Mouse (Mus musculus): ENCODE results near the gene Trappc3. TPM values are rescaled to one million over a fixed set of nuclear protein-coding genes. Genes with fewer than 3 reads are reported as not detected.

Trappc3 gene
- polyA plus RNA-seq, 1 experiment from 2014 or later: 101 TPM

DNA sequence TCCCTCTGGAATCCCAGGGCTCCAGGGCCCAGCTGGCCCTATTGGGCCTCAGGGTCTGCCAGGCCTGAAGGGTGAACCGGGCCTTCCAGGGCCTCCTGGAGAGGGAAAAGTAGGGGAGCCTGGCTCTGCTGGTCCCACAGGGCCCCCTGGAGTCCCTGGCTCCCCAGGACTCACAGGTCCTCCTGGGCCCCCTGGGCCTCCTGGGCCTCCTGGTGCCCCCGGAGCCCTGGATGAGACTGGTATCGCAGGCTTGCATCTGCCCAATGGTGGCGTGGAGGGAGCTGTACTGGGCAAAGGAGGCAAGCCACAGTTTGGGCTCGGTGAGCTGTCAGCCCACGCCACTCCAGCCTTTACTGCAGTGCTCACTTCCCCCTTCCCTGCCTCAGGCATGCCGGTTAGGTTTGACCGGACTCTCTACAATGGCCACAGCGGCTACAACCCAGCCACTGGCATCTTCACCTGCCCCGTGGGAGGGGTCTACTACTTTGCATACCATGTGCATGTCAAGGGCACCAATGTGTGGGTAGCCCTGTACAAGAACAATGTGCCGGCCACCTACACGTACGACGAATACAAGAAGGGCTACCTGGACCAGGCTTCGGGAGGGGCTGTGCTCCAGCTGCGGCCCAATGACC, 49.6 kb downstream of the Trappc3 start:
- H3K4me3 ChIP-seq: no peak overlapping the region
- peaks cover 25% of the 10 kb centered on the region for H3K36me3 ChIP-seq
- WGBS: 89% methylated on average over 16 of the region's 16 CpGs
- no peak overlapping the region for H3K27ac ChIP-seq
- peaks cover 35% of the 10 kb centered on the region for H3K4me1 ChIP-seq (replicated peaks)
- no peaks in the 10 kb centered on the region for H3K9me3 ChIP-seq
- no peak for DNase-seq (ENCODE audit: low spot score)
- H3K27me3 ChIP-seq (ENCODE audit: insufficient read depth, poor library complexity, severe bottlenecking): peaks cover 12% of the 10 kb centered on the region

DNA sequence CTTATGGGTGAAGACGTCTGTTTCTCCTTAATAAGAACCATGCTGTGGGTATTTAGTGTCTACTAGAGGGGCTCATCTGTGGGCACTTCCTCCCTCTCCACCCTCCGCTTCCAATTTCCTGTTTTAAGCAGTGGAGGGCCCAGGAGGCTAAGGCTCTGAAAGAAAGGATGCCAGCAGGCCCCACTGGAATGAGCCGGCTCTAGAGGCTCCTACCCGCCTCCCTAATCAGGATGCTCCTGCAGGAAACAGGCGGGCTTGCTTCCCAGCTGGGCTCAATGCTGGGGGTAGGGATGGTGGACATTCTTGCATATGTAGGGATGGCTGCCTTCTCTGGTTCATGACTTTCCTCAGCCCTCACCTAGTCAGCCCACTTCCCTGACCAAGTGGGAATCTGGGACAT, 51.1 kb downstream of the Trappc3 start:
- Histone ChIP-seq H3K27ac (peak overlapping the region; percentile 41), H3K9me3 (no peaks in the 10 kb centered on the region), H3K4me3 (no peak overlapping the region), H3K4me1 (replicated peaks) (peaks cover 35% of the 10 kb centered on the region), H3K36me3 (peaks cover 40% of the 10 kb centered on the region), H3K27me3 (ENCODE audit: insufficient read depth, poor library complexity, severe bottlenecking) (peaks cover 12% of the 10 kb centered on the region)
- WGBS: 41% methylated on average over 5 of the region's 5 CpGs
- DNase-seq (ENCODE audit: low spot score): peak; percentile 19

DNA sequence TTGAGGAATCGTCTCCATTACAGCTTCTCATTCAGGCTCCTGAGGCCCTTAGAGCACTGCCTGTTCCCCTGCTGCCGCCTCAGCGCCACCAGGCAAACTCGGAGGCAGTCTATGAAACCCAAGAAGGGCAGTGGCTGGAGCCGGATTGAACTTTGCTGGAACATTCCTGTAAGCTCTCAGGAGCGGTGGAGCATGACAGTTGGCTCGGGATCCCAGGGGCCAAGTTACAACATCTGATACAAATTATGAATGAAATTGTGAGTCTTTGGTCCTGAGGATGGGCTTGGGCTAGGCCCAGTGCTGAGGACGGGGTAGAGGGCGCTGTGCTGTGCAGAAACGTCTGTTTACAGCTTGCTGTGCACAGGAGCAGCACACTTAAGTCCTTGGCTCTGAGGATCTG, 52.3 kb downstream of the Trappc3 start:
- no peak overlapping the region for H3K27ac ChIP-seq
- H3K36me3 ChIP-seq: peaks cover 52% of the 10 kb centered on the region
- no peak overlapping the region for H3K4me3 ChIP-seq
- peaks cover 31% of the 10 kb centered on the region for H3K4me1 ChIP-seq (replicated peaks)
- 48% methylated on average over 10 of the region's 10 CpGs for WGBS
- H3K27me3 ChIP-seq (ENCODE audit: insufficient read depth, poor library complexity, severe bottlenecking): peaks cover 3% of the 10 kb centered on the region; the same call in 1 of the 2 replicates
- peak; percentile 46 for DNase-seq (ENCODE audit: low spot score)
- H3K9me3 ChIP-seq: no peaks in the 10 kb centered on the region

DNA sequence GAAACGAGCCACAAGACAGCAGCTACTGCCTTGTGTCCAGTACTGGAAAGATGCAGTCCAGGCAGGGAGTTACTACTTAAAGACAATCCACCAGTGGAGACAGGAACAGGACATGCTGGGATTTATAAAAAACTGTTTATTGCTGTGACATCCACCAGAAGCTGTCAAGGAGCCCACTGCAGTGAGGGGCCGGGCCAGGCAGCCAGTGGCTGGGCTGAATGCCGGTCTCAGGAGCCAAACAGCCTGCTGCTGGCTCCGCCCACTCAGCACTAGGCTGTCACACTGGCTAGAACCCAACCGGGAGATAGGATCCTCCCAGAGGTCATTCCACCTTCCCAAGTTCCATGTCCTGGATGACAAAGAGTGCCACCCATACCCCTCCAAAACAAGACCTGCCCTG, 53.8 kb downstream of the Trappc3 start:
- 55% methylated on average over 5 of the region's 5 CpGs for WGBS
- Histone ChIP-seq H3K9me3 (no peaks in the 10 kb centered on the region), H3K27ac (no peak overlapping the region), H3K4me1 (replicated peaks) (peaks cover 32% of the 10 kb centered on the region), H3K36me3 (peaks cover 59% of the 10 kb centered on the region), H3K27me3 (ENCODE audit: insufficient read depth, poor library complexity, severe bottlenecking) (no peaks in the 10 kb centered on the region), H3K4me3 (no peak overlapping the region)
- no peak for DNase-seq (ENCODE audit: low spot score)

DNA sequence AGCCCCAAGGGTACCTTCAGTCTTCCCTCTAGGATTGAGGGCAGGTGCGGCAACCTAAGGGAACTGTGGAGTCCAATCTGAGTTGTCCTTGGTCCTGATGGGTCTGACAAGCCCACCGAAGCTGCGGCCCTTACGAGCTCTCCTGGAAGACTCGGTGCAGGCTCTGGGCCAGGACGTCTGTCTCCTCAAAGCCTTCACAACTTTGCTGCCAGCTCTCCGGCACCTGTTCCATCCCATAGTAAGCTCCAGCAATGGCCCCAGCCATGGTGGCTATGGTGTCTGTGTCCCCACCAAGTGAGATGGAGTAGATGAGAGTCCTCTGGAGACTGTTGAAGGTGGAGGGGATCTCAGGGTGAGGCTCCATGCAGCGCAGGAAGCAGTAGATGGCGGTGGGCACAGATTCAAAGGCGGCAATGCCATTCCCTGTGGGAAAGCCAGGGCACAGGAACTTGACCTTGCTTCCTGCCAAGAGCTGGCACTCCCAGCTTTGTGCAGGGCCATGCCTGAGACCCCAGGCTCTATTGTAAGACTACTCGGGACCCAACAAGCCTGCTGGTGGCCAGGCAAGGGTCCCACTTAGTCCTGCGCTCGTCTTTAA, 54.4 kb downstream of the Trappc3 start:
- no peaks in the 10 kb centered on the region for H3K9me3 ChIP-seq
- H3K4me3 ChIP-seq: no peak overlapping the region
- WGBS: 93% methylated on average over 13 of the region's 13 CpGs
- H3K4me1 ChIP-seq (replicated peaks): peaks cover 33% of the 10 kb centered on the region
- no peak for DNase-seq (ENCODE audit: low spot score)
- H3K27me3 ChIP-seq (ENCODE audit: insufficient read depth, poor library complexity, severe bottlenecking): no peaks in the 10 kb centered on the region
- peaks cover 59% of the 10 kb centered on the region for H3K36me3 ChIP-seq
- no peak overlapping the region for H3K27ac ChIP-seq

DNA sequence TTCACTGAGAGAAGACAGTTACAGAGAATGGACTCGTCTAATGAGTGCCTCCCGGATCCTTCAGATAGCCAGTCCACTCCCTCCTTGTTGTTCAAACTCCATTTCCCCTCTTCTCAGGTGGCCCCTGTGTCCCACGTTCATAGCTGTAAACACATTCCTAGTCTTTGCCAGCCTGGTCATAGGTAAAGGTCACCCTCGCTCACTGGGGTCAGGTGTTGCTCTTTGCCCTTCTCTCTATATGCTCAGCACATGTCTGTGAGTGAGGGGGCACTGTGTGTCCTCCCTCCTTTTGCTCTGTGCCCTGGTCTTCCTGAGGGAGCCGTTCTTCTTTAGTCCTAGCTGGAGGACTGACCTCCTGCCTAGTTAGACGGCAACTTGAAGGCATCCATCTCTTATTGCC, 57.7 kb downstream of the Trappc3 start:
- Histone ChIP-seq H3K4me3 (no peak overlapping the region), H3K36me3 (peaks cover 53% of the 10 kb centered on the region), H3K9me3 (no peaks in the 10 kb centered on the region), H3K4me1 (replicated peaks) (peaks cover 23% of the 10 kb centered on the region), H3K27ac (no peak overlapping the region), H3K27me3 (ENCODE audit: insufficient read depth, poor library complexity, severe bottlenecking) (peaks cover 28% of the 10 kb centered on the region)
- no peak for DNase-seq (ENCODE audit: low spot score)
- 89% methylated on average over 6 of the region's 6 CpGs for WGBS

DNA sequence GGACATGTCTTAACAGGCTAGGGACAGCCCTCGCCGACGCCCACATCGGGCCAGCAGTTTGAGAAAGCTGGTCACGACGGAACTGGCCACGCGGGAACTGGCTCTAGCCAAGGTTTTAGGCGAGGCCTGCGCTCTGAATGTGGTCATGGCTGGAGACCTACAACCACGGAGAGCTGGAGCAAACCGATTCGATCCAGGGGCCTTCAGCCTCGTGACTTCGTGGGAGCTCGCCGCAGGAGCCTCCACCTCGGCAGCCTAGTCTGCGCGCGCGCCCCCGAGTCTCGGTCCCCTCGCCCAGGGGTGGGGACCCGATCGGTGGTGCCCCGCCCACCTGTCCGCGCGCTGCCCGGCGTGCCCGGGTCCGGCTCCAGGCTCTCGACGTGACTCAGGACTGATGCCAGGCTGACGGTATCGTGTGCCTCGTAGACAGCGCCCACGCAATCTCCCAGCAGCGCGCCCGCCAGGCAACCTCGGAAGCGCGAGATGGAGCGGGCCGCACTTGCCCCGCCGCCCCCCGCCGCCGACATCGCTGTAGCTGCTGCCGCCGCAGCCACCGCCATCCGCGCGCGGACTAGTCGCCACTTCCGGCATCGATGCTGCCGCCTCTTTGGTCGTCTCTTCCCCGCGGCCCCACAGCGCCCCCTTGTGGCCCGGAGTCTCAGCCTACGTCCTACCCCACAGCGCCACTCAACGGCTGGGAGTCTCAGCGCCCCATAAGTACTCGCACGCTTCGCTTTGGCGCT, 59.2 kb downstream of the Trappc3 start, which contains the start of gene Adprhl2:
Gene Adprhl2, minus strand, starts transcription at position 593 of the 743 bp plus-strand sequence.
- peak; percentile 99 for DNase-seq (ENCODE audit: low spot score)
- peak within 1 kb of the TSS; percentile 92 for H3K27ac ChIP-seq
- H3K9me3 ChIP-seq: no peaks in the 10 kb centered on the region
- H3K36me3 ChIP-seq: peaks cover 38% of the 10 kb centered on the region
- H3K4me3 ChIP-seq: peak within 1 kb of the TSS; percentile 89
- WGBS: under 1% methylated on average over 80 of the region's 80 CpGs
- peaks cover 32% of the 10 kb centered on the region for H3K4me1 ChIP-seq (replicated peaks)
- H3K27me3 ChIP-seq (ENCODE audit: insufficient read depth, poor library complexity, severe bottlenecking): peaks cover 41% of the 10 kb centered on the region

DNA sequence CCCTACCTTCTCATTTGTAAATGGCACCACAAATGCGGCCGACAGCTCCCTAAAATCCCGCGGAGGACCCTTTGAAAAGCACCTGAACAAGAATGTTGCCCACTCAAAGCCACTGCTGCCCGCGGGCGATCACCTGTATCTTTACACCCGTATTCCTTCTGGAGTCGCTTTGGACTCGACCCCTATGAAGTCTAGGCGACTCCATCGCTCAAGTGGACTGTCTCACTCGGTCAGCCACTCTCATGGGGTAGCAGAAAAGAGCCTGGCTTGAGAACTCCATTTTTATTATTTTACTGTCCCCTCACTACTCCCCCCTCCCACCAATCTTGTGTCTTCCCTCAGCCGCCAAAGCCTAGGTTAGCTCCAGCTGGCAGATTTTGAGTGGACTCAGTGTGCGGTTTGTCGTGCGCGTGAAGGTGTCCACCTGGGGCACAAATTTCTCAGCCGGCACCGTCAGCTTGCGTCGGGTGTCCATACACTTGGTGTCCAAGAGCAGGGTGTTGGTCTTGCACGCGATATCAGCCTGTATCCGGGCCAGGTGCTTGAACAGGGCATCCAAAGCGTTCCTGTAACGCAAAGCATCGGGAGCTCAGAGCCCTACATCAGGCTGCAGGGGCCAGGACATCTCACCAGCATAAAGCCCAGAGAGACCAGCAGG, 59.9 kb downstream of the Trappc3 start:
- peak overlapping the region; percentile 89 for H3K4me3 ChIP-seq
- DNase-seq (ENCODE audit: low spot score): no peak
- peaks cover 32% of the 10 kb centered on the region for H3K4me1 ChIP-seq (replicated peaks)
- no peaks in the 10 kb centered on the region for H3K9me3 ChIP-seq
- H3K27ac ChIP-seq: peak overlapping the region; percentile 92
- H3K27me3 ChIP-seq (ENCODE audit: insufficient read depth, poor library complexity, severe bottlenecking): peaks cover 42% of the 10 kb centered on the region
- 54% methylated on average over 28 of the region's 28 CpGs for WGBS
- H3K36me3 ChIP-seq: peaks cover 31% of the 10 kb centered on the region

DNA sequence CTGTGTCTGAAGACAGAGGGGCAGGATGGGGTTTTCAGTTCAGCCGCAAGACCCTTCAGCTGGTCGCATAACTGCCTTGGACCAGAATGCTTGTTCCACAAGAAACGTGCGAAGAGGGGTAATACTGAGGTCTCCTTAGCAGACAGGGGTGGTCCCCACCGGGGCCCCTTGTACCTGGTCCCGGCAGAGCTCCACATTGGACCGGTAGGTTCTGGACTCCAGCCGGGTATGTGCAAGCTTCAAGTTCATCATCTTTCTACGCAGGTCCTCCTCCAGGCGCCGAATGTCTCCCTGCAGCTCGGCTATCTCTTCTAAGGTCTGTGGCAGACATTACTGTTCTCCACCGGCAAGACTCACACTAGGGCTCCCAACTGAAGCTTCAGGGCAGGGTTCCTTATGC, 60.5 kb downstream of the Trappc3 start:
- H3K27ac ChIP-seq: no peak overlapping the region
- DNase-seq (ENCODE audit: low spot score): no peak
- 93% methylated on average over 13 of the region's 13 CpGs for WGBS

DNA sequence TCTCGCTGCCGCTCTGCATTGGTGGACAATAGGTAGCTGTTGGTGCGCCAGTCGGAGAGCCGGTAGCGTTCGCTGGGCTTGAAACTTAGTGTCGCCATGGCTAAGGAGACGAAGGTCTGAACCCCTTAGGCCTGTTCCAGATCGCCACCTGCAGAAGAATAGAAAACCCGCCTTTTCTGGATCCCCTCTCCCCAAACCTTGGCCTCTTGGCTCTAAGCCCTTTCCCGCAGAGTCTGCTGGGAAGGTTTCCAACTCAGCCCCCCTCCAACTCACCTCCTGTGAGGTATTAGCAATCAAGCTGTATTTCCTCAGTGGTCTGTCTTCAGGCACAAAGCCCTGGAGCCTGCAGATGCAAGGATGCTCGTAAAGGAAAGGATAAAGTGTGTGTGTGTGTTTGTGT, 62.7 kb downstream of the Trappc3 start:
- H3K4me3 ChIP-seq: no peak overlapping the region
- H3K9me3 ChIP-seq: no peaks in the 10 kb centered on the region
- WGBS: 28% methylated on average over 13 of the region's 13 CpGs
- H3K4me1 ChIP-seq (replicated peaks): peaks cover 30% of the 10 kb centered on the region
- no peak overlapping the region for H3K27ac ChIP-seq
- peaks cover 42% of the 10 kb centered on the region for H3K27me3 ChIP-seq (ENCODE audit: insufficient read depth, poor library complexity, severe bottlenecking)
- no peak for DNase-seq (ENCODE audit: low spot score)
- peaks cover 2% of the 10 kb centered on the region; the same call in 1 of the 2 replicates for H3K36me3 ChIP-seq

More for the DNA sequence above, 60.5 kb downstream of the Trappc3 start:
- peaks cover 24% of the 10 kb centered on the region for H3K36me3 ChIP-seq
- no peak overlapping the region for H3K4me3 ChIP-seq
- peaks cover 32% of the 10 kb centered on the region for H3K4me1 ChIP-seq (replicated peaks)
- H3K9me3 ChIP-seq: no peaks in the 10 kb centered on the region
- H3K27me3 ChIP-seq (ENCODE audit: insufficient read depth, poor library complexity, severe bottlenecking): peaks cover 42% of the 10 kb centered on the region

DNA sequence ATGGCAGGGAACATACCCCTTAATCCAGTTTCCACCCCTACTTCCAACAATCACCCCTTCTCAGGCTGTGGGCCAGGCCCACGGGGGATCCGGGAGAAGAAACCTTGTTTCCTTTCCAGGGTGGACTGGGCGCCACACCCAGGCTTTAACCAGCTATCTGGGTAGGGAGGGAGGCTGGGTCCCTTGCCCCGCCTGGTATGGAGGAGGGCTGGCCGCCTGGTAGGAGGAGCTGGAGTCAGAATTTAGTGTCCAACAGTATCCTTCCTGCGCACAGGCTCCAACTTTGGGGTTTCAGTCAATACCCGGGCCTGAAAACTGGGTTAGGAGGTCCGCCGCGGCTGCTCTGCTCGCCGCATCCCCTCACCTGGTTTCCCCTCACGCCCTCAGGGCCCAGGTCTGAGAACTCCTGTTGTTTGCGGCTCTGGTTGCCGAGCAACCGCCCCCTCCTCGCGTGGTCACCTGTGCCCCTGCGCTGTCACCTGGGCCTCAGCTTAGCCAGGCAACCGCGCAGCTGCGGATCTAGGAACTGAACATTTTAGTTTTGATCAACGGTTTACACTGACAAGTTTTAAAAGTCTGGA, 63.2 kb downstream of the Trappc3 start, which contains the start of gene Tekt2:
Gene Tekt2, minus strand, starts transcription at position 408 of the 581 bp plus-strand sequence.
- Histone ChIP-seq H3K27me3 (ENCODE audit: insufficient read depth, poor library complexity, severe bottlenecking) (peaks cover 42% of the 10 kb centered on the region), H3K36me3 (no peaks in the 10 kb centered on the region), H3K27ac (no peak within 1 kb of the TSS), H3K4me1 (replicated peaks) (peaks cover 25% of the 10 kb centered on the region), H3K9me3 (no peaks in the 10 kb centered on the region), H3K4me3 (peak within 1 kb of the TSS; percentile 29)
- 9% methylated on average over 23 of the region's 23 CpGs for WGBS
- DNase-seq (ENCODE audit: low spot score): peak; percentile 23

Measured in hindbrain, embryonic 10.5 days (tissue).